Mouse (Mus musculus): ENCODE data around the gene Ddx60.
A peak's percentile ranks its signal among the peaks of the same experiment; 100 is the strongest.
"Not testable (repeated sequence)": the region's sequence is repeated elsewhere in the genome, so short reads cannot be mapped to it uniquely, and the experiment has no call there.

The Ddx60 gene

GRCm38 (mm10) chr8:61927777-61928494 lies at the start of gene Ddx60:
Gene Ddx60, plus strand, starts transcription at chr8:61928087.
- DNase-seq (ENCODE audit: low read depth, low spot score), result no peak

- DNase-seq (ENCODE audit: low read depth, low spot score), result peak; percentile 25
Observed at GRCm38 (mm10) chr8:61894062-61894461, 33.8 kb upstream of the Ddx60 start.

GRCm38 (mm10) chr8:61896742-61897141 lies 31.1 kb upstream of the Ddx60 start:
- DNase-seq (ENCODE audit: low read depth, low spot score), result no peak

- DNase-seq (ENCODE audit: low read depth, low spot score), result no peak
Observed at GRCm38 (mm10) chr8:61897402-61897801, 30.5 kb upstream of the Ddx60 start.

- DNase-seq (ENCODE audit: low read depth, low spot score), result no peak
Observed at GRCm38 (mm10) chr8:61901028-61901717, 26.7 kb upstream of the Ddx60 start.

GRCm38 (mm10) chr8:61902521-61902920 lies 25.4 kb upstream of the Ddx60 start, which contains the start of gene Palld:
Gene Palld, minus strand, starts transcription at chr8:61902690.
- no peak for DNase-seq (ENCODE audit: low read depth, low spot score)

GRCm38 (mm10) chr8:61908303-61909215 lies 19.3 kb upstream of the Ddx60 start:
- no peak for DNase-seq (ENCODE audit: low read depth, low spot score)

- DNase-seq (ENCODE audit: low read depth, low spot score), result no peak
Observed at GRCm38 (mm10) chr8:61909313-61909712, 18.6 kb upstream of the Ddx60 start.

- DNase-seq (ENCODE audit: low read depth, low spot score), result no peak
Observed at GRCm38 (mm10) chr8:61912817-61913216, 15.1 kb upstream of the Ddx60 start.

- no peak for DNase-seq (ENCODE audit: low read depth, low spot score)
Observed at GRCm38 (mm10) chr8:61913957-61914356, 13.9 kb upstream of the Ddx60 start.

- peak; percentile 21 for DNase-seq (ENCODE audit: low read depth, low spot score)
Observed at GRCm38 (mm10) chr8:61917287-61917686, 10.6 kb upstream of the Ddx60 start.

- DNase-seq (ENCODE audit: low read depth, low spot score), result no peak
Observed at GRCm38 (mm10) chr8:61919145-61919788, 8.6 kb upstream of the Ddx60 start.

- DNase-seq (ENCODE audit: low read depth, low spot score), result no peak
Observed at GRCm38 (mm10) chr8:61920389-61920788, 7.5 kb upstream of the Ddx60 start.

- DNase-seq (ENCODE audit: low read depth, low spot score), result no peak
Observed at GRCm38 (mm10) chr8:61921454-61922054, 6.3 kb upstream of the Ddx60 start.

- no peak for DNase-seq (ENCODE audit: low read depth, low spot score)
Observed at GRCm38 (mm10) chr8:61924518-61924917, 3.4 kb upstream of the Ddx60 start.

GRCm38 (mm10) chr8:61933243-61933642 lies 5.4 kb downstream of the Ddx60 start:
- no peak for DNase-seq (ENCODE audit: low read depth, low spot score)

- no peak for DNase-seq (ENCODE audit: low read depth, low spot score)
Observed at GRCm38 (mm10) chr8:61937576-61937975, 9.7 kb downstream of the Ddx60 start.

- DNase-seq (ENCODE audit: low read depth, low spot score), result not testable (repeated sequence)
Observed at GRCm38 (mm10) chr8:61964591-61965375, 36.9 kb downstream of the Ddx60 start.

- DNase-seq (ENCODE audit: low read depth, low spot score), result no peak
Observed at GRCm38 (mm10) chr8:61969581-61969980, 41.7 kb downstream of the Ddx60 start.

GRCm38 (mm10) chr8:61984941-61985340 lies 57.1 kb downstream of the Ddx60 start:
- DNase-seq (ENCODE audit: low read depth, low spot score), result no peak
